Mouse (Mus musculus): ENCODE data around the gene Capza2. TPM values are rescaled to one million over a fixed set of nuclear protein-coding genes. Genes with fewer than 3 reads are reported as not detected.

Capza2 gene
- polyA plus RNA-seq, 1 experiment = 66.3 TPM

DNA sequence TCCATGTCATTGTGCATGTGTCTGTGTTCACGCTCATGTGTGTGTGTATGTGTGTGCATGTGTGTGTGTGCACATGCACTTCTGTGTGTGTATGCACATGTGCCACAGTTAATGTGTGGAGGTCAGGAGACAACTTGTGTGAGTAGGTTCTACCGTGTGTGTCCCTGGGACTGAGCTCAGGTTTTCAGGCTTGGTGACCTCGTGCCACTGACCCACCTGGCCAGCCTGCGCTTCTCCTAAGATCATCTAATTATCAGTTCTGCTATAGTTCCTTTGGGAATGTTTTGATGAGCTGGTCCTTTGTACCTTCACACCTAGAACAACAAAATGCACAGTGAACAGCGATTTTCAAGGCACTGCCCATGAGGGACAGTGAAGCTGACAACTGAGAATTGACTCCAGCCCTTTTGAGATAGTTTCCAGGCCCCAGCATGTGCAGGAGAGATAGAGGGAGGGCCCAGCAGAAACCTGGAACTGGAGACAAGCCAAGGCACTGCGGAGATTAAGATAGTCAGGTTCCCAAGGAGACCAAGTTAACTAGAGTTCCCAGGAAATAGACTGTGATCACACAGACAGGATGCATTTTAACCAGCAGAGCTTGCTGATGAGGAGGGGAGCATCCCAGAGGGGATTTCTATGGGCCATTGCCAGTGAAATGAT, 44.4 kb downstream of the Capza2 start:
- Histone ChIP-seq H3K79me2 (ENCODE audit: control insufficient read depth, insufficient read depth) (no peaks in the 10 kb centered on the region), H3K36me3 (ENCODE audit: control insufficient read depth, insufficient read depth) (no peaks in the 10 kb centered on the region), H3ac (ENCODE audit: control insufficient read depth, insufficient read length) (no peak overlapping the region), H3K4me3 (no peak overlapping the region), H3K4me2 (ENCODE audit: low read depth) (no peak overlapping the region), H3K27me3 (ENCODE audit: control insufficient read depth, insufficient read depth, insufficient read length) (no peaks in the 10 kb centered on the region)
- no peak for TF ChIP-seq TCF12 (IDR thresholded peaks at IDR 0.05; ENCODE audit: insufficient read depth, poor library complexity, severe bottlenecking)
- no peak for TF ChIP-seq MAX (IDR thresholded peaks at IDR 0.05; ENCODE audit: low read depth)
- TF ChIP-seq REST (IDR thresholded peaks at IDR 0.05; ENCODE audit: insufficient read depth, insufficient read length) = no peak
- no peak for TF ChIP-seq USF1 (IDR thresholded peaks at IDR 0.05; ENCODE audit: low read depth)
- TF ChIP-seq E2F4 (IDR thresholded peaks at IDR 0.05; ENCODE audit: insufficient read depth) = no peak
- TF ChIP-seq MYOD1 (IDR thresholded peaks at IDR 0.05; ENCODE audit: control insufficient read depth in 1 of 3, insufficient read length in 2 of 3, low read depth in 2 of 3) = no peak
- TF ChIP-seq SRF (IDR thresholded peaks at IDR 0.05; ENCODE audit: control insufficient read depth, insufficient read length, low read depth) = no peak
- no peak for TF ChIP-seq POLR2A (IDR thresholded peaks at IDR 0.05; ENCODE audit: insufficient read length, low read depth)
- no peak for TF ChIP-seq POLR2AphosphoS2 (IDR thresholded peaks at IDR 0.05; ENCODE audit: insufficient read length, low read depth)

DNA sequence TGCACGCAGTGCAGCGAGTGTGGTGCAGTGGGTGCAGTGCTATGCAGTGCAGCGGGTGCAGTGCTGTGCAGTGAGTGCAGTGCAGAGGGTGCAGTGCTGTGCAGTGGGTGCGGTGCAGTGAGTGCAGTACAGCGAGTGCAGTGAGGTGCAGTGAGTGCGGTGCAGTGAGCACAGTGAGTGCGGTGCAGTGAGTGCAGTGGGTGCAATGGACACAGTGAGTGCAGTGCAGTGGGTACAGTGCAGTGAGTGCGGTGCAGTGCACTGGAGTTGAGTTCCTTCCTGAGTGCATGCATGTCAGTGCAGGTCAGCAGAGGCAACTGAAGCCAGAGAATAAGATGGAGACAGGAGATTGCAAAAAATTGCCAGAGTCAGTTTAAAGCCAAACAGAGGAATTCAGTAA, 45.8 kb downstream of the Capza2 start:
- H3ac ChIP-seq (ENCODE audit: control insufficient read depth, insufficient read length) = no peak overlapping the region
- no peak overlapping the region for H3K4me3 ChIP-seq
- no peak for TF ChIP-seq TCF12 (IDR thresholded peaks at IDR 0.05; ENCODE audit: insufficient read depth, poor library complexity, severe bottlenecking)
- TF ChIP-seq MAX (IDR thresholded peaks at IDR 0.05; ENCODE audit: low read depth) = no peak
- TF ChIP-seq MYOG (IDR thresholded peaks at IDR 0.05; ENCODE audit: control insufficient read depth in 1 of 3, insufficient read depth in 1 of 3, insufficient read length in 2 of 3, low read depth in 2 of 3) = peak in 1 of 3 experiments; percentile 0
- H3K79me2 ChIP-seq (ENCODE audit: control insufficient read depth, insufficient read depth) = no peaks in the 10 kb centered on the region
- no peak overlapping the region for H3K4me2 ChIP-seq (ENCODE audit: low read depth)
- H3K27me3 ChIP-seq (ENCODE audit: control insufficient read depth, insufficient read depth, insufficient read length) = no peaks in the 10 kb centered on the region
- H3K36me3 ChIP-seq (ENCODE audit: control insufficient read depth, insufficient read depth) = no peaks in the 10 kb centered on the region

GRCm38 (mm10) chr6:17688676-17689075, 52.6 kb downstream of the Capza2 start:
- no peak overlapping the region for H3K4me2 ChIP-seq (ENCODE audit: low read depth)
- TF ChIP-seq CEBPB (IDR thresholded peaks at IDR 0.05; ENCODE audit: insufficient read depth, poor library complexity, severe bottlenecking) = no peak
- no peak for TF ChIP-seq POLR2A (IDR thresholded peaks at IDR 0.05; ENCODE audit: insufficient read length, low read depth)
- TF ChIP-seq TCF3 (IDR thresholded peaks at IDR 0.05; ENCODE audit: insufficient read length, low read depth) = no peak
- no peak for TF ChIP-seq MYOG (IDR thresholded peaks at IDR 0.05; ENCODE audit: control insufficient read depth in 1 of 3, insufficient read depth in 1 of 3, insufficient read length in 2 of 3, low read depth in 2 of 3)
- TF ChIP-seq E2F4 (IDR thresholded peaks at IDR 0.05; ENCODE audit: insufficient read depth) = no peak
- TF ChIP-seq MAX (IDR thresholded peaks at IDR 0.05; ENCODE audit: low read depth) = no peak
- H3K27me3 ChIP-seq (ENCODE audit: control insufficient read depth, insufficient read depth, insufficient read length) = no peaks in the 10 kb centered on the region
- H3K36me3 ChIP-seq (ENCODE audit: control insufficient read depth, insufficient read depth) = no peaks in the 10 kb centered on the region
- no peaks in the 10 kb centered on the region for H3K79me2 ChIP-seq (ENCODE audit: control insufficient read depth, insufficient read depth)
- no peak overlapping the region for H3K4me3 ChIP-seq
- no peak overlapping the region for H3ac ChIP-seq (ENCODE audit: control insufficient read depth, insufficient read length)

GRCm38 (mm10) chr6:17692647-17693046, 56.6 kb downstream of the Capza2 start, which contains the start of gene St7:
St7 (plus strand) TSS chr6:17692933.
- Histone ChIP-seq H3K4me3 (peak within 1 kb of the TSS; percentile 57), H3ac (ENCODE audit: control insufficient read depth, insufficient read length) (peak within 1 kb of the TSS; percentile 44)
- TF ChIP-seq MAX (IDR thresholded peaks at IDR 0.05; ENCODE audit: low read depth) = no peak
- TF ChIP-seq E2F4 (IDR thresholded peaks at IDR 0.05; ENCODE audit: insufficient read depth) = no peak
- TF ChIP-seq MYOG (IDR thresholded peaks at IDR 0.05; ENCODE audit: control insufficient read depth in 1 of 3, insufficient read depth in 1 of 3, insufficient read length in 2 of 3, low read depth in 2 of 3) = no peak
- no peak for TF ChIP-seq MYOD1 (IDR thresholded peaks at IDR 0.05; ENCODE audit: control insufficient read depth in 1 of 3, insufficient read length in 2 of 3, low read depth in 2 of 3)
- TF ChIP-seq USF1 (IDR thresholded peaks at IDR 0.05; ENCODE audit: low read depth) = no peak
- TF ChIP-seq POLR2A (IDR thresholded peaks at IDR 0.05; ENCODE audit: insufficient read length, low read depth) = no peak
- no peak for TF ChIP-seq TCF12 (IDR thresholded peaks at IDR 0.05; ENCODE audit: insufficient read depth, poor library complexity, severe bottlenecking)
- no peak for TF ChIP-seq POLR2AphosphoS2 (IDR thresholded peaks at IDR 0.05; ENCODE audit: insufficient read length, low read depth)
- TF ChIP-seq REST (IDR thresholded peaks at IDR 0.05; ENCODE audit: insufficient read depth, insufficient read length) = no peak
- TF ChIP-seq CEBPB (IDR thresholded peaks at IDR 0.05; ENCODE audit: insufficient read depth, poor library complexity, severe bottlenecking) = no peak
- TF ChIP-seq SRF (IDR thresholded peaks at IDR 0.05; ENCODE audit: control insufficient read depth, insufficient read length, low read depth) = no peak
- no peak for TF ChIP-seq TCF3 (IDR thresholded peaks at IDR 0.05; ENCODE audit: insufficient read length, low read depth)

GRCm38 (mm10) chr6:17693726-17694549, 57.9 kb downstream of the Capza2 start:
- H3ac ChIP-seq (ENCODE audit: control insufficient read depth, insufficient read length) = peak overlapping the region; percentile 44
- H3K4me2 ChIP-seq (ENCODE audit: low read depth) = peak overlapping the region; percentile 72
- H3K36me3 ChIP-seq (ENCODE audit: control insufficient read depth, insufficient read depth) = no peaks in the 10 kb centered on the region
- no peaks in the 10 kb centered on the region for H3K27me3 ChIP-seq (ENCODE audit: control insufficient read depth, insufficient read depth, insufficient read length)
- peak overlapping the region; percentile 57 for H3K4me3 ChIP-seq
- no peak for TF ChIP-seq TCF12 (IDR thresholded peaks at IDR 0.05; ENCODE audit: insufficient read depth, poor library complexity, severe bottlenecking)
- TF ChIP-seq CEBPB (IDR thresholded peaks at IDR 0.05; ENCODE audit: insufficient read depth, poor library complexity, severe bottlenecking) = no peak
- TF ChIP-seq POLR2AphosphoS2 (IDR thresholded peaks at IDR 0.05; ENCODE audit: insufficient read length, low read depth) = peak; percentile 39
- no peak for TF ChIP-seq SRF (IDR thresholded peaks at IDR 0.05; ENCODE audit: control insufficient read depth, insufficient read length, low read depth)
- TF ChIP-seq USF1 (IDR thresholded peaks at IDR 0.05; ENCODE audit: low read depth) = peak; percentile 76
- TF ChIP-seq MYOG (IDR thresholded peaks at IDR 0.05; ENCODE audit: control insufficient read depth in 1 of 3, insufficient read depth in 1 of 3, insufficient read length in 2 of 3, low read depth in 2 of 3) = no peak
- H3K79me2 ChIP-seq (ENCODE audit: control insufficient read depth, insufficient read depth) = no peaks in the 10 kb centered on the region

More at GRCm38 (mm10) chr6:17692647-17693046, 56.6 kb downstream of the Capza2 start, which contains the start of gene St7:
- H3K79me2 ChIP-seq (ENCODE audit: control insufficient read depth, insufficient read depth) = no peaks in the 10 kb centered on the region
- no peaks in the 10 kb centered on the region for H3K36me3 ChIP-seq (ENCODE audit: control insufficient read depth, insufficient read depth)
- no peaks in the 10 kb centered on the region for H3K27me3 ChIP-seq (ENCODE audit: control insufficient read depth, insufficient read depth, insufficient read length)
- H3K4me2 ChIP-seq (ENCODE audit: low read depth) = peak within 1 kb of the TSS; percentile 72
